Mouse (Mus musculus): Measurements from ENCODE around the gene Faim2. TPM values are rescaled to one million over a fixed set of nuclear protein-coding genes. Genes with fewer than 3 reads are reported as not detected.

Gene Faim2
- total and polyA plus RNA-seq, 3 experiments, result 0.33 TPM; not detected in 2

- Histone ChIP-seq H3K36me3 (replicated peaks) (no peaks in the 10 kb centered on the region), H3K9me3 (replicated peaks) (no peaks in the 10 kb centered on the region), H3K4me1 (ENCODE audit: insufficient read depth, low read depth, low read length) (no peaks in the 10 kb centered on the region), H3K27me3 (ENCODE audit: insufficient read depth, low read length) (peaks cover 8% of the 10 kb centered on the region; the same call in 1 of the 2 replicates), H3K4me3 (ENCODE audit: low read depth, low read length) (no peak overlapping the region)
- no peak for TF ChIP-seq GATA1 (IDR thresholded peaks at IDR 0.05; ENCODE audit: borderline replicate concordance, low read length)
- TF ChIP-seq TAL1 (conservative IDR thresholded peaks at IDR 0.05; ENCODE audit: low read depth, low read length), result no peak
- no peak for TF ChIP-seq CTCF (IDR thresholded peaks at IDR 0.05; ENCODE audit: low read depth, low read length)
- TF ChIP-seq GATA2 (IDR thresholded peaks at IDR 0.05; ENCODE audit: borderline replicate concordance, low read depth, low read length), result no peak
- TF ChIP-seq POLR2AphosphoS5 (IDR thresholded peaks at IDR 0.05; ENCODE audit: insufficient replicate concordance, low read depth, low read length), result no peak
- no peak for DNase-seq (ENCODE audit: low spot score)
- no peak for ATAC-seq (ENCODE audit: extremely low read depth, insufficient number of reproducible peaks, low FRiP score, poor library complexity, severe bottlenecking)
Measured at GRCm38 (mm10) chr15:99536889-99537862, 9.2 kb upstream of the Faim2 start.

DNA sequence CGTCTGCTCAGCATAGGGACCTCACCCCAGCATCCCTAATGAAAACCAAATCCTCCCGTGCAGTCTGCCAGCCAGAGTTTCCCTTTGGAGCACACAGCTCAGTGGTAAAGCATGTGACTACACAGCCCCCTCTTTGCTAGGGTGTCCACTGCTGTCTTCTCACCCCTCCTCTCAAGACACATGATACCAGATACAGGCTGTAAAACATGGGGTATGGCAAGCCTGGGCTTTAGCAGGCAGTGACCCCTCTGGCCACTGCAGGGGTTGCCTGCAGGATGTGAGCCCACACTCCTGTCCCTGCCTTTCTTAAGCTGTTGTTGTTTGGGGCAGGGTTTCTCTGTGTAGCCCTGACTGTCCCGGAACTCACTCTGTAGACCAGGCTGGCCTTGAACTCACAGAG, 4.1 kb upstream of the Faim2 start:
- TF ChIP-seq GATA1 (IDR thresholded peaks at IDR 0.05; ENCODE audit: borderline replicate concordance, low read length), result no peak
- TF ChIP-seq POLR2AphosphoS5 (IDR thresholded peaks at IDR 0.05; ENCODE audit: insufficient replicate concordance, low read depth, low read length), result no peak
- no peak for TF ChIP-seq TAL1 (conservative IDR thresholded peaks at IDR 0.05; ENCODE audit: low read depth, low read length)
- ATAC-seq (ENCODE audit: extremely low read depth, insufficient number of reproducible peaks, low FRiP score, poor library complexity, severe bottlenecking), result no peak
- peaks cover 14% of the 10 kb centered on the region for H3K27me3 ChIP-seq (ENCODE audit: insufficient read depth, low read length)
- no peak overlapping the region for H3K4me3 ChIP-seq (ENCODE audit: low read depth, low read length)
- no peaks in the 10 kb centered on the region for H3K36me3 ChIP-seq (replicated peaks)
- H3K4me1 ChIP-seq (ENCODE audit: insufficient read depth, low read depth, low read length), result no peaks in the 10 kb centered on the region
- no peak for DNase-seq (ENCODE audit: low spot score)
- H3K9me3 ChIP-seq (replicated peaks), result no peaks in the 10 kb centered on the region

DNA sequence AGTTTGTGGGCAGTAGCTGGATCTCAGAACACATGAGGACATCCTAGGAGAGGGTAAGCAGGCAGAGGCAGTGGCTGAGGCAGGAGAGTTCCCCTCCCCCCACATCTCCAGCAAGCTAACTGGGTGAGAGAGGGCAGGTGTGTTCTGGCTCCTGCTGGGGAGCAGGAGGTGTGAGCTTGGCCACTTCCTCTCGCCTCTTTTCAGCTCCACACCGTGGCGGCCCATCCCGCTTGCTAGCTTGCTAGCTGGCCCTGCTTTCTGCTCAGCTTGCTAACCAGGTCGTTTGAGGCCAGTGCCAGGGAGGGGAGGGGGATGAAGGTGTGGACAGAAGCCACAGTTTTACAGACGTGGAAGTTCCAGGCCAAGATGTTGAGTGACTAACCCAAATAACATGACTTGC, 3.2 kb upstream of the Faim2 start:
- no peak for ATAC-seq (ENCODE audit: extremely low read depth, insufficient number of reproducible peaks, low FRiP score, poor library complexity, severe bottlenecking)
- H3K4me3 ChIP-seq (ENCODE audit: low read depth, low read length), result no peak overlapping the region
- peaks cover 15% of the 10 kb centered on the region for H3K27me3 ChIP-seq (ENCODE audit: insufficient read depth, low read length)
- no peak for DNase-seq (ENCODE audit: low spot score)
- TF ChIP-seq TAL1 (conservative IDR thresholded peaks at IDR 0.05; ENCODE audit: low read depth, low read length) (no peak), GATA1 (IDR thresholded peaks at IDR 0.05; ENCODE audit: borderline replicate concordance, low read length) (no peak), GATA2 (IDR thresholded peaks at IDR 0.05; ENCODE audit: borderline replicate concordance, low read depth, low read length) (no peak), POLR2AphosphoS5 (IDR thresholded peaks at IDR 0.05; ENCODE audit: insufficient replicate concordance, low read depth, low read length) (no peak), CTCF (IDR thresholded peaks at IDR 0.05; ENCODE audit: low read depth, low read length) (no peak)
- H3K9me3 ChIP-seq (replicated peaks), result no peaks in the 10 kb centered on the region
- no peaks in the 10 kb centered on the region for H3K4me1 ChIP-seq (ENCODE audit: insufficient read depth, low read depth, low read length)
- H3K36me3 ChIP-seq (replicated peaks), result no peaks in the 10 kb centered on the region

GRCm38 (mm10) chr15:99526681-99527080, 1.3 kb downstream of the Faim2 start:
- Histone ChIP-seq H3K4me3 (ENCODE audit: low read depth, low read length) (no peak overlapping the region), H3K27me3 (ENCODE audit: insufficient read depth, low read length) (peaks cover 23% of the 10 kb centered on the region), H3K4me1 (ENCODE audit: insufficient read depth, low read depth, low read length) (no peaks in the 10 kb centered on the region), H3K9me3 (replicated peaks) (no peaks in the 10 kb centered on the region), H3K36me3 (replicated peaks) (no peaks in the 10 kb centered on the region)
- no peak for DNase-seq (ENCODE audit: low spot score)
- ATAC-seq (ENCODE audit: extremely low read depth, insufficient number of reproducible peaks, low FRiP score, poor library complexity, severe bottlenecking), result no peak
- TF ChIP-seq TAL1 (conservative IDR thresholded peaks at IDR 0.05; ENCODE audit: low read depth, low read length) (no peak), POLR2AphosphoS5 (IDR thresholded peaks at IDR 0.05; ENCODE audit: insufficient replicate concordance, low read depth, low read length) (no peak), CTCF (IDR thresholded peaks at IDR 0.05; ENCODE audit: low read depth, low read length) (no peak), GATA2 (IDR thresholded peaks at IDR 0.05; ENCODE audit: borderline replicate concordance, low read depth, low read length) (no peak), GATA1 (IDR thresholded peaks at IDR 0.05; ENCODE audit: borderline replicate concordance, low read length) (no peak)

DNA sequence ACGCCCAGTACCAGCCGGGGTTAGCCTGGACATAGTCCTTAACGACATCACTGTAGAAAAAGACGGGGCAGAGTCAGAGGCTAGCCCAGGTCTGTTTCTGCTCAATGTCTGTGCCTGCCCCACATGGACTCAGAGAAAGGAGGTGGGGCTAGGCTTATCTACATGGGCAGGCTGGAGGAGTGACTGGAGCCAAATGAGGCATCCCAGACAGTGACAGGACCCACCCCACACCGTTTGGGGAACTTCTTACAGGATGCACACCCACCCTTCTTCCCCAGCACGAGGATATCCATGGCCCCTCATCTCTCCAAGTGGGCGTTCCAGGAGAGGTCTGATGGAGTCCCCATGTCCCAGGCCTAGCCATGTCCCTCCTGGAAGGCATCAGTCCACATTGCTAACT, 7.7 kb downstream of the Faim2 start:
- ATAC-seq (ENCODE audit: extremely low read depth, insufficient number of reproducible peaks, low FRiP score, poor library complexity, severe bottlenecking), result no peak
- H3K36me3 ChIP-seq (replicated peaks), result no peaks in the 10 kb centered on the region
- H3K9me3 ChIP-seq (replicated peaks), result no peaks in the 10 kb centered on the region

DNA sequence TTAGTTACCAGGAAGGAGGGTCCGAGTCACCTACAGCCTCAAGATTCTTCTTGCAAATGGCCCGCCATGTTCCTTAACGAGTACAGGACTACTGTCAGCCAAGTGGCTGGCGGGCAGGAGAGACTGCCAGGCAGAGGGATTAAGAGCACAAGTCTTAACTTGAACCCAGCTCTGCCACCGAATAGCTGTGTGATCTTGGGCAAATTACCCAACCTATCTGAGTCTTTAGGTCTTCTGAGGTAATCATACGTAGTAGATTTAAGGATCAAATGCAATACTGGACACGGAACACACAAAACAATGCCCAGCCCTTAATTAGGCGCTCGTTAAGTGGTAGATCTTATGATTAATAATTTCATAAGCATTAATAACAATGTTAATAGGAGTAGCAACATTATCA, 8.3 kb downstream of the Faim2 start:
- TF ChIP-seq GATA2 (IDR thresholded peaks at IDR 0.05; ENCODE audit: borderline replicate concordance, low read depth, low read length) (no peak), TAL1 (conservative IDR thresholded peaks at IDR 0.05; ENCODE audit: low read depth, low read length) (no peak), CTCF (IDR thresholded peaks at IDR 0.05; ENCODE audit: low read depth, low read length) (no peak), GATA1 (IDR thresholded peaks at IDR 0.05; ENCODE audit: borderline replicate concordance, low read length) (no peak), POLR2AphosphoS5 (IDR thresholded peaks at IDR 0.05; ENCODE audit: insufficient replicate concordance, low read depth, low read length) (no peak)
- no peak for ATAC-seq (ENCODE audit: extremely low read depth, insufficient number of reproducible peaks, low FRiP score, poor library complexity, severe bottlenecking)
- Histone ChIP-seq H3K4me3 (ENCODE audit: low read depth, low read length) (no peak overlapping the region), H3K9me3 (replicated peaks) (no peaks in the 10 kb centered on the region), H3K36me3 (replicated peaks) (no peaks in the 10 kb centered on the region), H3K27me3 (ENCODE audit: insufficient read depth, low read length) (peaks cover 19% of the 10 kb centered on the region), H3K4me1 (ENCODE audit: insufficient read depth, low read depth, low read length) (0 out of 2 replicates have a peak, but pooled peaks cover 2% of the 10 kb centered on the region)
- DNase-seq (ENCODE audit: low spot score), result no peak

More for the DNA sequence above, 7.7 kb downstream of the Faim2 start:
- no peak for DNase-seq (ENCODE audit: low spot score)
- Histone ChIP-seq H3K4me1 (ENCODE audit: insufficient read depth, low read depth, low read length) (0 out of 2 replicates have a peak, but pooled peaks cover 2% of the 10 kb centered on the region), H3K4me3 (ENCODE audit: low read depth, low read length) (no peak overlapping the region), H3K27me3 (ENCODE audit: insufficient read depth, low read length) (peaks cover 16% of the 10 kb centered on the region)
- no peak for TF ChIP-seq TAL1 (conservative IDR thresholded peaks at IDR 0.05; ENCODE audit: low read depth, low read length)
- no peak for TF ChIP-seq GATA2 (IDR thresholded peaks at IDR 0.05; ENCODE audit: borderline replicate concordance, low read depth, low read length)
- no peak for TF ChIP-seq GATA1 (IDR thresholded peaks at IDR 0.05; ENCODE audit: borderline replicate concordance, low read length)
- no peak for TF ChIP-seq CTCF (IDR thresholded peaks at IDR 0.05; ENCODE audit: low read depth, low read length)
- no peak for TF ChIP-seq POLR2AphosphoS5 (IDR thresholded peaks at IDR 0.05; ENCODE audit: insufficient replicate concordance, low read depth, low read length)
